Mouse (Mus musculus) midbrain, postnatal 0 days (tissue): Measurements from ENCODE around the gene Narfl. TPM values are rescaled to one million over a fixed set of nuclear protein-coding genes. Genes with fewer than 3 reads are reported as not detected.
A peak's percentile ranks its signal among the peaks of the same experiment; 100 is the strongest.
"Not testable (repeated sequence)": the region's sequence is repeated elsewhere in the genome, so short reads cannot be mapped to it uniquely, and the experiment has no call there.

Experiments used
- ATAC-seq: fragments of 200-750 bp; cut with Nextera tagmentation; 2 replicates; pipeline ENCODE4 v1.8.0; 2017; ENCODE audit warnings: moderate number of reproducible peaks, mild to moderate bottlenecking, moderate TSS enrichment, moderate library complexity; ENCODE audit not compliant: low FRiP score
- DNase-seq: peaks from one replicate; pipeline ENCODE4 v3.0.0-alpha.2; 2015; ENCODE audit warnings: low spot score
- H3K27ac ChIP-seq: fragments of 300-500 bp; sonication (generic); 2 replicates; pipeline ENCODE4 v1.5.1; 2014; ENCODE audit warnings: low read depth, mild to moderate bottlenecking, low read length, mixed read lengths
- H3K27me3 ChIP-seq: fragments of 300-500 bp; sonication (generic); 2 replicates; pipeline ENCODE4 v1.6.1; 2014; ENCODE audit warnings: low read length, control low read depth, mixed read lengths; ENCODE audit not compliant: insufficient read depth
- H3K36me3 ChIP-seq: fragments of 300-500 bp; sonication (generic); 2 replicates; pipeline ENCODE4 v1.6.1; 2014; ENCODE audit warnings: low read length, control low read depth, mixed read lengths; ENCODE audit not compliant: insufficient read depth
- H3K4me1 ChIP-seq: fragments of 300-500 bp; sonication (generic); 2 replicates; pipeline ENCODE4 v1.6.1; 2014; ENCODE audit warnings: mild to moderate bottlenecking, control low read depth, antibody characterized with exemption, low read length, mixed read lengths; ENCODE audit not compliant: insufficient read depth
- H3K4me2 ChIP-seq: fragments of 300-500 bp; sonication (generic); 2 replicates; pipeline ENCODE4 v1.6.1; 2014; ENCODE audit warnings: low read depth, mild to moderate bottlenecking, low read length, mixed read lengths; ENCODE audit not compliant: poor library complexity, severe bottlenecking
- H3K4me3 ChIP-seq: fragments of 300-500 bp; sonication (generic); 2 replicates; pipeline ENCODE4 v1.5.1; 2014; ENCODE audit warnings: low read depth, mild to moderate bottlenecking, low read length, moderate library complexity
- H3K9ac ChIP-seq: fragments of 300-500 bp; sonication (generic); replicated peaks from 2 replicates; pipeline ENCODE4 v1.6.1; 2014; ENCODE audit warnings: mild to moderate bottlenecking, low read length, moderate library complexity, mixed read lengths; ENCODE audit not compliant: poor library complexity, severe bottlenecking
- H3K9me3 ChIP-seq: fragments of 300-500 bp; sonication (generic); 2 replicates; pipeline ENCODE4 v1.6.1; 2016; ENCODE audit warnings: low read length, control low read depth
- CTCF ChIP-seq: IDR thresholded peaks from 2 replicates; pipeline ENCODE4 v1.5.1; 2016; ENCODE audit warnings: antibody characterized with exemption, mild to moderate bottlenecking
- WGBS: fragments of 180-500 bp; shearing (Covaris S2); extraction: QIAGEN DNeasy Blood & Tissue Kit; methylation state at CpG from one replicate; pipeline ENCODE4 v1.1.7; 2014; 5-methylcytosine and 5-hydroxymethylcytosine counted together
- polyA plus RNA-seq: library from polyadenylated mRNA; unstranded; fragments of >200 nt; fragmentation: Nextera tagmentation; extraction: Ambion mirVana; gene quantifications from 2 replicates; pipeline ENCODE4 v1.2.1, GENCODE M21; 2015
- total RNA-seq: library from RNA; depleted of rRNA; stranded (reverse); fragments of >200 nt; gene quantifications from 2 replicates; pipeline ENCODE4 v1.2.3, GENCODE M21; 2014

Gene Narfl
- total and polyA plus RNA-seq, 2 experiments from 2014 or later, result 25.1 to 27.3 TPM

- peak within 1 kb of the TSS; percentile 79 for H3K4me2 ChIP-seq
- peaks cover 11% of the 10 kb centered on the region; the same call in 1 of the 2 replicates for H3K27me3 ChIP-seq
- no peaks in the 10 kb centered on the region for H3K36me3 ChIP-seq
- H3K9ac ChIP-seq, result 0 out of 2 replicates have a peak within 1 kb of the TSS, but pooled peaks have one; percentile 36
- peak within 1 kb of the TSS; percentile 32; the same call in 1 of the 2 replicates for H3K27ac ChIP-seq
- peaks cover 10% of the 10 kb centered on the region; the same call in 1 of the 2 replicates for H3K4me1 ChIP-seq
- H3K4me3 ChIP-seq, result peak within 1 kb of the TSS; percentile 51
- no peaks in the 10 kb centered on the region for H3K9me3 ChIP-seq
- no peak for ATAC-seq
- TF ChIP-seq CTCF, result no peak
- peak; percentile 78 for DNase-seq
- 0% methylated on average over 27 of the region's 35 CpGs for WGBS
These were observed 23.4 kb downstream of the Narfl start, which contains the start of gene Metrn for GRCm38 (mm10) chr17:25796951-25797369. Metrn (minus strand) TSS chr17:25797136.

- ATAC-seq, result no peak
- 5% methylated on average over 6 of the region's 6 CpGs for WGBS
These were observed 27.5 kb downstream of the Narfl start for GRCm38 (mm10) chr17:25801029-25801428.

GRCm38 (mm10) chr17:25802825-25803517 is 29.4 kb downstream of the Narfl start:
- no peak overlapping the region for H3K4me3 ChIP-seq
- peak overlapping the region; percentile 87 for H3K27ac ChIP-seq
- peak overlapping the region; percentile 50 for H3K9ac ChIP-seq
- ATAC-seq (peak; percentile 91), DNase-seq (peak; percentile 94)
- TF ChIP-seq CTCF, result no peak
- 3% methylated on average over 10 of the region's 10 CpGs for WGBS
- peak overlapping the region; percentile 40 for H3K4me2 ChIP-seq
- H3K4me1 ChIP-seq, result peaks cover 14% of the 10 kb centered on the region; the same call in 1 of the 2 replicates
- H3K27me3 ChIP-seq, result no peaks in the 10 kb centered on the region
- H3K9me3 ChIP-seq, result no peaks in the 10 kb centered on the region
- H3K36me3 ChIP-seq, result no peaks in the 10 kb centered on the region

More at GRCm38 (mm10) chr17:25801029-25801428, 27.5 kb downstream of the Narfl start:
- H3K27me3 ChIP-seq, result peaks cover 11% of the 10 kb centered on the region; the same call in 1 of the 2 replicates
- H3K9ac ChIP-seq, result no peak overlapping the region
- H3K36me3 ChIP-seq, result no peaks in the 10 kb centered on the region
- H3K4me2 ChIP-seq, result no peak overlapping the region
- no peak overlapping the region for H3K27ac ChIP-seq
- DNase-seq, result peak; percentile 84
- TF ChIP-seq CTCF, result peak; percentile 89
- no peak overlapping the region for H3K4me3 ChIP-seq
- H3K4me1 ChIP-seq, result peaks cover 14% of the 10 kb centered on the region; the same call in 1 of the 2 replicates
- H3K9me3 ChIP-seq, result no peaks in the 10 kb centered on the region

GRCm38 (mm10) chr17:25806507-25806906 is 32.9 kb downstream of the Narfl start:
- no peak overlapping the region for H3K27ac ChIP-seq

GRCm38 (mm10) chr17:25807452-25807851 is 33.9 kb downstream of the Narfl start:
- H3K27me3 ChIP-seq, DNase-seq, H3K27ac ChIP-seq, H3K4me3 ChIP-seq, ATAC-seq, H3K36me3 ChIP-seq, H3K9ac ChIP-seq, H3K4me2 ChIP-seq, H3K9me3 ChIP-seq: not testable (repeated sequence)
- H3K4me1 ChIP-seq, result peaks cover 23% of the 10 kb centered on the region; the same call in 1 of the 2 replicates
- 40% methylated on average over 2 of the region's 2 CpGs for WGBS
- peak; percentile 56 for TF ChIP-seq CTCF

More at GRCm38 (mm10) chr17:25806507-25806906, 32.9 kb downstream of the Narfl start:
- no peak for TF ChIP-seq CTCF
- H3K36me3 ChIP-seq, result no peaks in the 10 kb centered on the region
- H3K9me3 ChIP-seq, result no peaks in the 10 kb centered on the region
- peaks cover 27% of the 10 kb centered on the region; the same call in 1 of the 2 replicates for H3K4me1 ChIP-seq
- ATAC-seq (no peak), DNase-seq (no peak)
- H3K4me3 ChIP-seq, result no peak overlapping the region
- no peak overlapping the region for H3K4me2 ChIP-seq
- no peak overlapping the region for H3K9ac ChIP-seq
- H3K27me3 ChIP-seq, result no peaks in the 10 kb centered on the region
- WGBS, result 93% methylated on average over 4 of the region's 4 CpGs

GRCm38 (mm10) chr17:25808028-25808427 is 34.5 kb downstream of the Narfl start:
- Histone ChIP-seq H3K27ac (peak overlapping the region; percentile 98), H3K9me3 (no peaks in the 10 kb centered on the region), H3K4me1 (peaks cover 19% of the 10 kb centered on the region), H3K36me3 (no peaks in the 10 kb centered on the region), H3K4me2 (peak overlapping the region; percentile 96), H3K27me3 (no peaks in the 10 kb centered on the region), H3K9ac (peak overlapping the region; percentile 97), H3K4me3 (peak overlapping the region; percentile 89)
- DNase-seq (no peak), ATAC-seq (no peak; the same call in 1 of the 2 replicates)
- TF ChIP-seq CTCF, result no peak
- 29% methylated on average over 5 of the region's 5 CpGs for WGBS
